Mouse (Mus musculus) spleen, adult 2 months (tissue): ENCODE data around the gene Gm17571.

Source experiments
- CTCF ChIP-seq: fragments of 200-500 bp; IDR thresholded peaks from 2 replicates; pipeline ENCODE4 v1.5.1; 2011; ENCODE audit warnings: mild to moderate bottlenecking, inconsistent platforms; ENCODE audit not compliant: insufficient read depth, insufficient read length, insufficient replicate concordance; ENCODE audit errors: extremely low read depth
- POLR2A ChIP-seq: fragments of 200-500 bp; IDR thresholded peaks from 2 replicates; pipeline ENCODE4 v1.6.1; 2011; ENCODE audit warnings: low read depth, low read length, inconsistent platforms

DNA sequence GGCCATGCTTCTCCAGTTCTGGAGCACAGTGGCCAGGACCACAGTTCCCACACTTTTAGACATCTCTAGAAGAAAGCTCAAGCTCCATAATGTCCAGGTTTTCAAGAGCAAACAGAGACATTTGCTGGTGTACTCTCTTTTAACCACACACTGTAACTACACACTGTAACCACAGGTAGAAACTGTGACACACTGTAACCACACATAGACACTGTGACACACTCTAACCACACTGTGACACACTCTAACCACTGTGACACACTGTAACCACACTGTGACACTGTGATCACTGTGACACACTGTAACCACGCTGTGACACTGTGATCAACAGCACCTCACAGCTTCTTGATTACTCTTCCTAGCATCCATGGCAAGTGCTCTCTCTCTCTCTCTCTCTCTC is 317 bp downstream of the Gm17571 start:
- TF ChIP-seq CTCF (no peak), POLR2A (no peak)
